Mouse (Mus musculus) kidney, embryonic 15.5 days (tissue): ENCODE measurements at regions not wholly inside any gene's neighbourhood (a gene's known extent, or its start where the extent isn't known, plus 50 kb on each side); places are given as distances from the start of the nearest gene placed in this dataset.

Experiments
- ATAC-seq: fragments of 200-750 bp; cut with Nextera tagmentation; replicated peaks from 2 replicates; pipeline ENCODE4 v1.8.0; 2017; ENCODE audit warnings: moderate TSS enrichment; ENCODE audit not compliant: low FRiP score
- H3K27ac ChIP-seq: fragments of 300-500 bp; sonication (generic); 2 replicates; pipeline ENCODE4 v1.5.1; 2015; ENCODE audit warnings: mild to moderate bottlenecking, inconsistent platforms
- H3K27me3 ChIP-seq: fragments of 300-500 bp; sonication (generic); 2 replicates; pipeline ENCODE4 v1.6.1; 2015; ENCODE audit warnings: inconsistent platforms
- H3K36me3 ChIP-seq: fragments of 300-500 bp; sonication (generic); 2 replicates; pipeline ENCODE4 v1.6.1; 2015; ENCODE audit warnings: inconsistent platforms
- H3K4me1 ChIP-seq: fragments of 300-500 bp; sonication (generic); 2 replicates; pipeline ENCODE4 v1.6.1; 2015; ENCODE audit warnings: inconsistent platforms
- H3K4me2 ChIP-seq: fragments of 300-500 bp; sonication (generic); 2 replicates; pipeline ENCODE4 v1.6.1; 2015; ENCODE audit warnings: moderate library complexity, mild to moderate bottlenecking, inconsistent platforms
- H3K4me3 ChIP-seq: fragments of 300-500 bp; sonication (generic); replicated peaks from 2 replicates; pipeline ENCODE4 v1.5.1; 2015; ENCODE audit warnings: mild to moderate bottlenecking, inconsistent platforms
- H3K9ac ChIP-seq: fragments of 300-500 bp; sonication (generic); 2 replicates; pipeline ENCODE4 v1.6.1; 2015; ENCODE audit warnings: mild to moderate bottlenecking, inconsistent platforms
- H3K9me3 ChIP-seq: fragments of 300-500 bp; sonication (generic); replicated peaks from 2 replicates; pipeline ENCODE4 v1.6.1; 2016; ENCODE audit warnings: inconsistent platforms
- WGBS: fragments of 180-500 bp; shearing (Covaris S2); methylation state at CpG from one replicate; pipeline ENCODE4 v1.1.7; 2015; ENCODE audit warnings: mixed read lengths; 5-methylcytosine and 5-hydroxymethylcytosine counted together

GRCm38 (mm10) chr12:36748345-36748744 lies 360.0 kb upstream of the Meox2 start:
- 77% methylated on average over 1 of the region's 1 CpGs for WGBS

GRCm38 (mm10) chr12:36765315-36766058 lies 342.9 kb upstream of the Meox2 start:
- no peaks in the 10 kb centered on the region for H3K9me3 ChIP-seq
- no peak for ATAC-seq
- H3K9ac ChIP-seq, result no peak overlapping the region
- WGBS, result 81% methylated on average over 4 of the region's 4 CpGs
- H3K4me2 ChIP-seq, result no peak overlapping the region
- no peaks in the 10 kb centered on the region for H3K36me3 ChIP-seq
- no peak overlapping the region for H3K27ac ChIP-seq
- no peak overlapping the region for H3K4me3 ChIP-seq
- no peaks in the 10 kb centered on the region for H3K4me1 ChIP-seq
- no peaks in the 10 kb centered on the region for H3K27me3 ChIP-seq

More at GRCm38 (mm10) chr12:36748345-36748744, 360.0 kb upstream of the Meox2 start:
- Histone ChIP-seq H3K4me2 (no peak overlapping the region), H3K36me3 (no peaks in the 10 kb centered on the region), H3K27me3 (no peaks in the 10 kb centered on the region), H3K27ac (no peak overlapping the region), H3K9me3 (no peaks in the 10 kb centered on the region), H3K9ac (no peak overlapping the region), H3K4me3 (no peak overlapping the region), H3K4me1 (no peaks in the 10 kb centered on the region)
- ATAC-seq, result no peak

DNA sequence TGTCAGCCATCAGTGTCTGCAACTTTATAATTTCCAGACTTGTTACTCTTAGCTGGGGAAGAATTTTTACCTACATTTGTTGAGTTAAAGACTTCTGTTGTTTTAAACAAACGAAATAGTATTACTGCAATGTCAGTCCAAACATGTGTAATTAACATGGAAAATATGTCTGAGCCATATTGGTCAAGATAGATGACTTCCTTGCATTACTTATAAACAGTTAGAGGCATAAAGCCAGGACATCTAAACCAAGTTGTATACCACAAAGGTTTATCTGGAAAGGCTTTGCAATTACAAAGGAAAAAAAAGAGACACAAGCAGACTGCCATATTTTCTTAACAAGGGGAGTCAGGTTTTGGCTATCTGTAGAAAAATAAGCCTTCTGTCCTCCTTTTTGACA lies 342.2 kb upstream of the Meox2 start:
- ATAC-seq, result no peak
- Histone ChIP-seq H3K9me3 (no peaks in the 10 kb centered on the region), H3K9ac (no peak overlapping the region), H3K27me3 (no peaks in the 10 kb centered on the region), H3K4me1 (no peaks in the 10 kb centered on the region), H3K4me3 (no peak overlapping the region), H3K36me3 (no peaks in the 10 kb centered on the region), H3K27ac (no peak overlapping the region), H3K4me2 (no peak overlapping the region)
- WGBS, result 53% methylated on average over 1 of the region's 1 CpGs

DNA sequence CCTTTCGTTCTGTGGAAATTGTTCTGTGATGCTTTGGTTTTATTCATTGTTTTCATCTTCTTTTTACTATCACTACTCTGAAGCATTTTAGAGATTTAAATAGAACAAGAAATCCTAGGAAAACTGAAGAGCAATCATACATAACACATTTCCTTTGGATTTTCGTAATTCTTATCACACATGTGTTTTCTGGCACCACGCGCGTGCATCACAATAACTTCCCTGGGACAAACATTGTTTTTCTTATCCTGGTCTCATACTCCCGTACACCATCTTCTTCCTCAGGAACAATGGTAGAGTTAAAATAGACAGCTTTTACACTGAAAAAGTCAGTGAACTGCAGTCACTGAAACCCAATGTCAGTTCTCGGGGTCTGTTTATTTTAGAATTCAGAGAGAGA lies 327.6 kb upstream of the Meox2 start:
- WGBS, result 84% methylated on average over 7 of the region's 7 CpGs
- Histone ChIP-seq H3K4me3 (no peak overlapping the region), H3K27me3 (no peaks in the 10 kb centered on the region), H3K9me3 (no peaks in the 10 kb centered on the region), H3K9ac (no peak overlapping the region), H3K4me1 (no peaks in the 10 kb centered on the region), H3K4me2 (no peak overlapping the region), H3K36me3 (no peaks in the 10 kb centered on the region), H3K27ac (no peak overlapping the region)
- ATAC-seq, result no peak

DNA sequence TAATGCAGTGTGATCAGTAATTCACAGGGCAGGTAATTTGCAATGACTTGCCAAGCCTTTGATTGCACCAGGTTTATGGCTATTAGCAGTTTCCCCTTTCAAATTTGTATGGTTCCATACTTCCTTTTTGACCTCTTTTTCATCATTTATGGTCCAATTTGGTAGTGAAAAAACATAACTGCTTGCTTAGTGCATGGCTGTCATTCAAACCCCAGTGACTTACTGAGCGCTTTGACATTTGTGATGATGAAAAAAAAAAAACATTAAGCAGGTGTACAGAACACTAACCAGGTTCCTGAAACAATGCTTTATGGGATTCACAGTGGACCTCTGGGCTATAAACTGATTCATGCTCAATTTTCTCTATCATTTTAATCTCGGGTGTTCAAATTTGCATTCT lies 317.5 kb upstream of the Meox2 start:
- Histone ChIP-seq H3K27me3 (no peaks in the 10 kb centered on the region), H3K27ac (no peak overlapping the region), H3K36me3 (no peaks in the 10 kb centered on the region), H3K9me3 (no peaks in the 10 kb centered on the region), H3K9ac (no peak overlapping the region), H3K4me3 (no peak overlapping the region), H3K4me1 (no peaks in the 10 kb centered on the region), H3K4me2 (no peak overlapping the region)
- 59% methylated on average over 2 of the region's 2 CpGs for WGBS
- ATAC-seq, result no peak

DNA sequence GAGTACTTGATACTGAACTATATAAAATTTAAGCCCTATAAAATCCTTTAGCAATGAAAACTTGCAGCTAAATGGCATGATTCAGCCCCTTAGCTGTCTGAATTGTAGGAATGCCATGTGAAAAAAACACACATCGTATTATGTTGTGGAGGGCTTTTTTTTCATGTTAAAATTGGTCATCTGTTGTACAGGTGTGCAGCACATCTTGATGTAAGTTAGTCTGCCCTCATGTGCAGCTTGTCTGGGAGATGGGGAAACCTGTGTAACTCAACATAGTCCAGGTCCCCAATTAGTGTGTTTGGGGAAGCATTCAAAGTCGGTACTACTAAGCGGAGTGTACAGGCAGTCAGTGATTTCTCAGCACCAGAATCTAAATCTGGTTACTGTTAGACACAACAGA lies 316.9 kb upstream of the Meox2 start:
- Histone ChIP-seq H3K4me1 (no peaks in the 10 kb centered on the region), H3K36me3 (no peaks in the 10 kb centered on the region), H3K4me2 (no peak overlapping the region), H3K4me3 (no peak overlapping the region), H3K9ac (no peak overlapping the region), H3K9me3 (no peaks in the 10 kb centered on the region), H3K27me3 (no peaks in the 10 kb centered on the region), H3K27ac (no peak overlapping the region)
- no peak for ATAC-seq
- 80% methylated on average over 3 of the region's 3 CpGs for WGBS

GRCm38 (mm10) chr12:36792205-36792604 lies 316.1 kb upstream of the Meox2 start:
- 63% methylated on average over 3 of the region's 3 CpGs for WGBS
- no peak for ATAC-seq
- H3K4me2 ChIP-seq, result no peak overlapping the region
- H3K4me3 ChIP-seq, result no peak overlapping the region
- no peaks in the 10 kb centered on the region for H3K36me3 ChIP-seq
- no peak overlapping the region for H3K27ac ChIP-seq
- H3K4me1 ChIP-seq, result no peaks in the 10 kb centered on the region
- no peaks in the 10 kb centered on the region for H3K9me3 ChIP-seq
- H3K9ac ChIP-seq, result no peak overlapping the region
- no peaks in the 10 kb centered on the region for H3K27me3 ChIP-seq

- H3K9me3 ChIP-seq, result no peaks in the 10 kb centered on the region
- no peaks in the 10 kb centered on the region for H3K27me3 ChIP-seq
- no peak overlapping the region for H3K9ac ChIP-seq
- H3K4me2 ChIP-seq, result no peak overlapping the region
- ATAC-seq, result no peak
- H3K4me3 ChIP-seq, result no peak overlapping the region
- WGBS, result 32% methylated on average over 2 of the region's 2 CpGs
- H3K36me3 ChIP-seq, result no peaks in the 10 kb centered on the region
- no peaks in the 10 kb centered on the region for H3K4me1 ChIP-seq
- H3K27ac ChIP-seq, result no peak overlapping the region
Observed at GRCm38 (mm10) chr12:36793799-36794198, 314.5 kb upstream of the Meox2 start.

- Histone ChIP-seq H3K27me3 (no peaks in the 10 kb centered on the region), H3K4me1 (no peaks in the 10 kb centered on the region), H3K4me2 (no peak overlapping the region), H3K36me3 (no peaks in the 10 kb centered on the region), H3K9ac (no peak overlapping the region), H3K9me3 (no peaks in the 10 kb centered on the region), H3K27ac (no peak overlapping the region), H3K4me3 (no peak overlapping the region)
- ATAC-seq, result no peak
- WGBS, result 81% methylated on average over 4 of the region's 4 CpGs
Observed at GRCm38 (mm10) chr12:36796201-36796600, 312.1 kb upstream of the Meox2 start.

DNA sequence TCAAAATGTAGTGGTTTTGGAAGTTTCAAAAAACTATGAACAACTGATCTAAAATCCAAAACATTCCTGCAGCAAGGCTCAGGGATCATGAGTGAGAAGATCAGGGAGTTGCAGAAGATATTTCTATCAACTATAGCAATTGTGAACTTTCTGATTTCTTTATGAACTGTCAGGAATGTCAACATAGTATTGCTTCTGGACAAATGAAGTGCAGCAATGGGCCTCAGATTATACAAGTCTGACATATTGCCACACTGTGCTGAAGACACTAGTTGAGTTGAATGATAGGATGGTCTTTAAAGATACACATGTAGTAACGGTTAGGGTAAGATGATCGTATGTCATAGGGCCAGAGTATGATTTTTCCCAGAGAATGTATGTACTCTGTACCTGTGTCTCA lies 290.4 kb upstream of the Meox2 start:
- no peak for ATAC-seq
- H3K27me3 ChIP-seq, result no peaks in the 10 kb centered on the region
- H3K27ac ChIP-seq, result no peak overlapping the region
- H3K9ac ChIP-seq, result no peak overlapping the region
- H3K36me3 ChIP-seq, result no peaks in the 10 kb centered on the region
- WGBS, result 85% methylated on average over 2 of the region's 2 CpGs
- H3K9me3 ChIP-seq, result no peaks in the 10 kb centered on the region
- no peak overlapping the region for H3K4me2 ChIP-seq
- H3K4me3 ChIP-seq, result no peak overlapping the region
- H3K4me1 ChIP-seq, result no peaks in the 10 kb centered on the region

DNA sequence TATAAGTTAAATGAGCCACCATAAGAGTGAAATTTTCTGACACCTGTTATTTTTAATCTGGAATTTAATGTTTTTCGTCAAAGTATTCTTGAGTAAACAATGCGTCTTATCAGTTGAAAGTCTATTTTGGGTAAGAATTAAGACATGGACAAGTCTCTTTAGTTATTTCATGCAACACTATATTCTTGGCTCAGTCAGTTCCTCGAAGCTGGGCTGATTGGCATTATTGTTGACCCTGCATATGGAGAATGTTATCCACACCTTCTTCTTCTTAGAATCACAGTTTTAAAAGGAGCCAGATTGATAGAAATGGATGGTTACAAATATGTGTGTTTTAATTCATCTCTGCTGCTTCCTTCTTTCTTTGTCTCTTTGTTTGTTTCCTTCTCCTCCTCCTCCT lies 289.5 kb upstream of the Meox2 start:
- 85% methylated on average over 3 of the region's 3 CpGs for WGBS
- no peak for ATAC-seq
- H3K27ac ChIP-seq, result no peak overlapping the region
- H3K4me3 ChIP-seq, result no peak overlapping the region
- no peaks in the 10 kb centered on the region for H3K27me3 ChIP-seq
- no peak overlapping the region for H3K9ac ChIP-seq
- no peaks in the 10 kb centered on the region for H3K36me3 ChIP-seq
- H3K4me1 ChIP-seq, result no peaks in the 10 kb centered on the region
- H3K4me2 ChIP-seq, result no peak overlapping the region
- no peaks in the 10 kb centered on the region for H3K9me3 ChIP-seq

GRCm38 (mm10) chr12:36826766-36827165 lies 281.6 kb upstream of the Meox2 start:
- Histone ChIP-seq H3K9ac (no peak overlapping the region), H3K36me3 (no peaks in the 10 kb centered on the region), H3K4me1 (peaks cover 2% of the 10 kb centered on the region; the same call in 1 of the 2 replicates), H3K27me3 (no peaks in the 10 kb centered on the region), H3K27ac (no peak overlapping the region), H3K4me2 (no peak overlapping the region), H3K4me3 (no peak overlapping the region), H3K9me3 (no peaks in the 10 kb centered on the region)
- ATAC-seq, result no peak
- WGBS, result 64% methylated on average over 6 of the region's 6 CpGs
